Mouse (Mus musculus): ENCODE results near the gene Zdhhc14. TPM values are rescaled to one million over a fixed set of nuclear protein-coding genes. Genes with fewer than 3 reads are reported as not detected.

Zdhhc14 gene
- polyA plus RNA-seq, 1 experiment, result 2.9 TPM

DNA sequence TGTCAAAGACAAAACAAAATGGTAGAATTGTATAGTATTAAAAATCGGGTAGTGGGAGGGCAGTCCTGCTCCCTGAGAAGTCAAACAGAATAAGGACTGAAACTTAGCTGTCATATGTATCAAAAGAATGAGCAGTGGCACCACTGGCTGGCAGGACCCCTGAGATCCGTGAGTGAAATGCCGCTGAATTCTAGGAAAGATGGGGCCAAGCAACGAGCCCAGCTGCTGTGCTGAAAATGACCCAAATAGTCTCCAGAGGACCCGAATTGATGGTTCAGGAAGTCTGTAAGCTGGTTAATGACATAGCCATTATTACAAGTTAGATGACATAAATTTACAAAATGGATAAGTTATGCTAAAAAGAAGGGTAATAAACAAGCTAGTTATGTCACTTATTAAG is 306.5 kb downstream of the Zdhhc14 start:
- Histone ChIP-seq H3K4me3 (ENCODE audit: low read depth, low read length) (no peak overlapping the region), H3K27me3 (ENCODE audit: control insufficient read depth, insufficient read depth, low read length) (no peaks in the 10 kb centered on the region), H3K36me3 (ENCODE audit: control insufficient read depth, insufficient read depth, low read length) (no peaks in the 10 kb centered on the region), H3K4me1 (ENCODE audit: control insufficient read depth, insufficient read depth, insufficient read length, low read length) (peaks cover 57% of the 10 kb centered on the region), H3K27ac (ENCODE audit: insufficient read depth, low read depth, low read length) (peak overlapping the region; percentile 55)
- no peak for TF ChIP-seq CTCF (IDR thresholded peaks at IDR 0.05; ENCODE audit: extremely low read depth, insufficient read length, insufficient replicate concordance, low read depth, low read length)
- WGBS, result 70% methylated on average over 5 of the region's 5 CpGs

DNA sequence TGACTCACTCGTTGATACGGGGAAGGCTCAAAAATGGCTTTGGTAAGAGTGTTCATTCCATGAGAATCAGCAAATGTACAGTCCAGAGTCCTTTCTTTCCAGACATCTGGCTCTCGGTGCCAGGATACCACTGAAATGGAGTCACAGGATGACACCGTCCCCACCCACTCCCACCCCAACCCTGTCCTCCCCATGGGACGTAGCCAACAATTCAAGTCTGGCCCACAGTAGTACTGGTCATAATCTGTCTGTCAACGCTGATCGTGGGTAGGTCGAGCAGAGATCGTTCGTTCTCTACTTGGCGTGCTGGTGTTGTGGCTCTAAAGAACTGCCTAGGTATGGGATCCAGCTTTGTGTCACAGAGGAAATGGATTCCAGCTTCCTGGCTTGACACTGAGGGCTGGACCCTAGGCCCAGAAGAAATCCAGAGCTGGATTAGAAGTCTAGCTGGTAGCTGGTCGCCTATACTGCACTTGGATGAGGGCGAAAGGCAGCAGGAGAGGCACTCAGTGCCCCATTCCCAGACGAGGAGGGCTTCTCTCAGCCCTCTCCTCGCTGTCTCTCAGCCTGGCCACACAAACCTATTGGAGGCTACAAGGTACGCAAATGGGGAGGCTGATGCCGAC is 307.2 kb downstream of the Zdhhc14 start:
- Histone ChIP-seq H3K4me1 (ENCODE audit: control insufficient read depth, insufficient read depth, insufficient read length, low read length) (peaks cover 55% of the 10 kb centered on the region), H3K4me3 (ENCODE audit: low read depth, low read length) (peak overlapping the region; percentile 13; the same call in 1 of the 2 replicates), H3K27ac (ENCODE audit: insufficient read depth, low read depth, low read length) (peak overlapping the region; percentile 68), H3K27me3 (ENCODE audit: control insufficient read depth, insufficient read depth, low read length) (no peaks in the 10 kb centered on the region), H3K36me3 (ENCODE audit: control insufficient read depth, insufficient read depth, low read length) (no peaks in the 10 kb centered on the region)
- 89% methylated on average over 17 of the region's 17 CpGs for WGBS
- TF ChIP-seq CTCF (IDR thresholded peaks at IDR 0.05; ENCODE audit: extremely low read depth, insufficient read length, insufficient replicate concordance, low read depth, low read length) (no peak), POLR2A (IDR thresholded peaks at IDR 0.05; ENCODE audit: low read depth, low read length) (no peak)

DNA sequence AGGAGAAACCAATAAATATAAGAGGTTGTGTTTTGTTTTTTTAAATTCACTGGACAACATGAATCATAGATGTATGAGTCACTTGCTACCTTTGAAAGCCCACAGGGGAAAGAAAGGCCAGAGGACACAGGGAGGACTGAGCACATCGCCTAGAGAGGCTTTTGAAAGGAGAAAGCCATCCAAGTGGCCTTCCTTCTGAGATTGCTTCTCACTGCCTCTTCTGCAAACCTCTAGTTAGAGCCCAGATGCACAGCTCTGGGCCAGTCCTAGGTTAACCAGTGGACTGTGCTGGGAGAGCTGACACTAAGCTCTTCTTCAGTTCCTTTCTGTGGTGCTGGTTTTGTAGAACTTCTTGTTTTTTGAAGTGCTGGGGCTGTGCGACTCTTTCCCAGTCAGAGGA is 307.9 kb downstream of the Zdhhc14 start:
- Histone ChIP-seq H3K27ac (ENCODE audit: insufficient read depth, low read depth, low read length) (peak overlapping the region; percentile 34), H3K4me1 (ENCODE audit: control insufficient read depth, insufficient read depth, insufficient read length, low read length) (peaks cover 55% of the 10 kb centered on the region), H3K36me3 (ENCODE audit: control insufficient read depth, insufficient read depth, low read length) (no peaks in the 10 kb centered on the region), H3K4me3 (ENCODE audit: low read depth, low read length) (peak overlapping the region; percentile 20; the same call in 1 of the 2 replicates), H3K27me3 (ENCODE audit: control insufficient read depth, insufficient read depth, low read length) (no peaks in the 10 kb centered on the region)
- 70% methylated on average over 2 of the region's 2 CpGs for WGBS
- TF ChIP-seq CTCF (IDR thresholded peaks at IDR 0.05; ENCODE audit: extremely low read depth, insufficient read length, insufficient replicate concordance, low read depth, low read length) (no peak), POLR2A (IDR thresholded peaks at IDR 0.05; ENCODE audit: low read depth, low read length) (no peak)

DNA sequence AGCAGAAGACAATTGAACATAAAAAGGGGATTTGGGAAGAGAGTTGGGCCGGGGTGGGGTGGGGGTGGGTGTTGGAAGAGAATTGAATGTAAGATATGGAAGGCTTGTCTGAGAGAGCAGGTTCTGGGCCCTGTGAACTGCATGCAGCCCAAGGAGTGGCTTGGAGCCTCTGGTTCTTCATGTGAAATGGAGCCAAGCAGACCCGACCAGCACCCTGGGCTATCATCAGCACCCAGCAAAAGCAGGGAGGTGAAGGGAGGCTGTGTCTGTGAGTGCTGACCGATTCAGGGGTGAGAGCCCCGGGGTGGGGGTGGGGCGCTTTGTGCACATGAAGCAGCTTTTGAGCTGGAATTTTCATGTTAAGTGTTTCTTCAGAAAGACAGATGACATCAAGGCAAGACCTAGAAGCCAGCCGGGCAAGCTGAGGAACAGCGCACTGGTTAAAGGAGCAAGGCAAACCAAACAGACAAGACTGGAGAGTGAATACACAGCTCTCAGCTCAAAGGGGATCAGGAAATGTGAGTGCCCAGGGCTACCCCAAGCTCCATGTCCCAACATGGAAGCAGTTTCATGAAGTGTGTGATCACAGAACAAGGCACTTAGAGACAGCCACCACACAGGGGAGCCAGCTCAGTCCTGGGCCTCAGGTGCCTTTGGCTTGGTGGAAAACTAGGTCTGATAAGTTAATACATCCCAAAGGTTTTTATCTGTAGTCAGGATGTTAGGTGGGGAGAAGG is 308.6 kb downstream of the Zdhhc14 start:
- no peaks in the 10 kb centered on the region for H3K36me3 ChIP-seq (ENCODE audit: control insufficient read depth, insufficient read depth, low read length)
- peaks cover 59% of the 10 kb centered on the region for H3K4me1 ChIP-seq (ENCODE audit: control insufficient read depth, insufficient read depth, insufficient read length, low read length)
- TF ChIP-seq POLR2A (IDR thresholded peaks at IDR 0.05; ENCODE audit: low read depth, low read length) (no peak), CTCF (IDR thresholded peaks at IDR 0.05; ENCODE audit: extremely low read depth, insufficient read length, insufficient replicate concordance, low read depth, low read length) (no peak)
- peak overlapping the region; percentile 88 for H3K27ac ChIP-seq (ENCODE audit: insufficient read depth, low read depth, low read length)
- WGBS, result 73% methylated on average over 7 of the region's 7 CpGs
- no peak overlapping the region for H3K4me3 ChIP-seq (ENCODE audit: low read depth, low read length)
- H3K27me3 ChIP-seq (ENCODE audit: control insufficient read depth, insufficient read depth, low read length), result no peaks in the 10 kb centered on the region

DNA sequence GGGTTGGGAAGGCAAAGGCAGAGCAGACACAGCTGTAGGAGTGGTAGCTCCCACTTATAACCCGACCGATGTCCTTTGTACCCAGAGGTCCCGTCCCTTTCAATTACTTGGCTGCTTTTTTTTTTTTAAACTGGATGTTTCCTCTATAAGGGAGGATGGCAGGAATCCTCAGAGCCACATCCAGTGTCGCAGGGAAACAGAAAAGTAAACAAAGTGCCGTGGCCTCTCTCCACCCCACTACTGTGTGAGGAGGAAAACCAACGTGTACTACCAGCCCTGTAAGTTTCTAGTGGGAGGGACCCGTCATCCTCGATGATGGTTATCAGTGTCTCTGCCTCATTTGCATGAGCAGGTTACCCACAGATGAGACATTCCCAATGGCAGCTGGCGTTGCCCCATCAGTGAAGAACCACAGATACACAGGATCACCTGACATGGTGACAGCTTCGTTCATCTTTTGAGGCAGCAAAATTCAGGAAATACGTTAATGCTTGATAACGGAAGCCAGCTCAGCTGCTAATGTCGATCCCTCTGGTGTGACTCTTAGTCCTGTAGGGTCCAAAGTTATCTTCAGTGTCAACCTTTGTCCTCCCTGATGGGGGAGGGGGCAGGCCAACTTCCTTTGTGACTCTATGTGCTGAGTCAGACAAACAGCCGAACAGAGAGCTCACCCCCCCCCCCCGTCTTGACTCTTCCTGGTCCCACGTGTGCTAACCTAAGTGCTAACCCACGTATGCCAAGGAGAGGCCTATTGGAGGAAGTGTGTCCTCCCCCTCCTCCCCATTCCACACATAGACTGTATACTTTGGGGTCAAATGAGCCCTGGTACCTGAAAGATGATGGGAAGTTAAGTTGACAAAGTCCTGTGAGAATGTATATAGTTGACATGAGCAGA is 309.7 kb downstream of the Zdhhc14 start:
- Histone ChIP-seq H3K27ac (ENCODE audit: insufficient read depth, low read depth, low read length) (peak overlapping the region; percentile 88), H3K4me3 (ENCODE audit: low read depth, low read length) (peak overlapping the region; percentile 14; the same call in 1 of the 2 replicates), H3K36me3 (ENCODE audit: control insufficient read depth, insufficient read depth, low read length) (no peaks in the 10 kb centered on the region), H3K27me3 (ENCODE audit: control insufficient read depth, insufficient read depth, low read length) (no peaks in the 10 kb centered on the region), H3K4me1 (ENCODE audit: control insufficient read depth, insufficient read depth, insufficient read length, low read length) (peaks cover 58% of the 10 kb centered on the region)
- 19% methylated on average over 17 of the region's 17 CpGs for WGBS
- TF ChIP-seq CTCF (IDR thresholded peaks at IDR 0.05; ENCODE audit: extremely low read depth, insufficient read length, insufficient replicate concordance, low read depth, low read length) (no peak), POLR2A (IDR thresholded peaks at IDR 0.05; ENCODE audit: low read depth, low read length) (no peak)

DNA sequence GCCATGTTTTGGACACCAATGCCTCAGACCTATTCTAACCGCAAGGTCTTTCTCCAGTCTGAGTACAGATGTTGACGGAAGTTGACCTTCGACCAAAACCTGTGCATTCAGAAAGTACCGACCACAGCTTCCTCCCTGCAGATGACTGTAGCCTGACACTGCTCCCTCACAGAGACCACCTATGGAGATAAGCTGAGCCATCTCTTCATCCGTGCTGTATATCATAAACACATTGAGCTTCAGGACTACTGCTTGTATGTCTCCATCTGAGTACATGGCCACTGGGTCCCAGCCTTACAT is 310.2 kb downstream of the Zdhhc14 start:
- H3K4me1 ChIP-seq (ENCODE audit: control insufficient read depth, insufficient read depth, insufficient read length, low read length), result peaks cover 52% of the 10 kb centered on the region
- no peaks in the 10 kb centered on the region for H3K36me3 ChIP-seq (ENCODE audit: control insufficient read depth, insufficient read depth, low read length)
- 50% methylated on average over 5 of the region's 5 CpGs for WGBS
- no peak overlapping the region for H3K4me3 ChIP-seq (ENCODE audit: low read depth, low read length)
- TF ChIP-seq POLR2A (IDR thresholded peaks at IDR 0.05; ENCODE audit: low read depth, low read length) (no peak), CTCF (IDR thresholded peaks at IDR 0.05; ENCODE audit: extremely low read depth, insufficient read length, insufficient replicate concordance, low read depth, low read length) (no peak)
- peak overlapping the region; percentile 88 for H3K27ac ChIP-seq (ENCODE audit: insufficient read depth, low read depth, low read length)
- H3K27me3 ChIP-seq (ENCODE audit: control insufficient read depth, insufficient read depth, low read length), result no peaks in the 10 kb centered on the region

Other genes with a start within 250 kb of the Zdhhc14 start
- 0.10 and 0.20 TPM in 2 replicates for gene Ldhal6b, start 73.8 kb upstream of the Zdhhc14 start, polyA plus RNA-seq (2012; rRNA removed)
- gene Tmem242, start 52.3 kb upstream of the Zdhhc14 start, polyA plus RNA-seq (2012; rRNA removed), result 2.1 and 3.7 TPM in 2 replicates

All from small intestine, adult 2 months (tissue).